Mouse (Mus musculus): ENCODE results near the gene Cmtm7. TPM values are rescaled to one million over a fixed set of nuclear protein-coding genes. Genes with fewer than 3 reads are reported as not detected.

The Cmtm7 gene
- total RNA-seq, 4 experiments from 2014 or later: 4.6 to 6.3 (median 5.3) TPM

- DNase-seq (ENCODE audit: low spot score in 2 of 2): no peak
Measured at GRCm38 (mm10) chr9:114796473-114797050, 14.9 kb upstream of the Cmtm7 start.

DNA sequence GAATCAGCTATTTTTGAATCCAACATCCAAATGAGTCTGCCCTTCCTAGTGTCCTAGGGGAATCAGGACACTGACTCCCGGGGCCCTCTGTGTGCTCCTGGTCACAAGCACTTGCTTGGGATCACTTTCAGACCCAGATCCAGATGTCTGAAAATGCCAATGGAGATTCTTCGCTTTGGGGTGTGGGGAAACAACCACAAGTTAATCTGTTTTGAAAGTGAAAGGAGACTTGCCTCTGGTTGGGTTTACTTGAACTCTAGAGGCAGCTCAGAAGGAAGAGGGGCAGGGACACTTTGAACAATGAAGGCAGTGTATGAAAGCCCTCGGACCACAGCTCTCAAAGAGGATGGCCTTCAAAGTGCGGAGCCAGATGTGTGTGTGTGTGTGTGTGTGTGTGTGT lies 12.8 kb upstream of the Cmtm7 start:
- DNase-seq (ENCODE audit: low spot score in 2 of 2): no peak

DNA sequence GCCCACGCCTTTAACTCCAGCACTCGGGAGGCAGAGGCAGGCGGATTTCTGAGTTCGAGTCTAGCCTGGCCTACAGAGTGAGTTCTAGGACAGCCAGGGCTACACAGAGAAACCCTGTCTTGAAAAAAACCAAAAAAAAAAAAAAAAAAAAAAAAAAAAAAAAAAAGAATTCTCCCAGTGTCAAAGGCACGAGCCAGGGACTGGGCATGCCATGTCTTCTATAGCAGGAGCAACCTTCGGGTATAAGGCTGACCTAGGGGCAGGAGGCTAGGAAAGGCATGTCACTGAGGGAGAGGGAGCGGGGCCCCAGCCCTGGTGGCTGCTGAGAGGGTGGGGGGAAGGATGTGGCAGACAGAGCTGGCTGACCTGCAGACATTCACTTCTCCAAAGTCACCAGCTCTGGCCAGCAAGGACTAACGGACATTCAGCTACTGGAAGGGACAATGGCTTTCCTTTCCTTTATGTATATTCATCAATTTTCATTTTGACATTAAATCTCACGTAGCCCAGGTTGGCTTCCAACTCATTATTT lies 12.2 kb upstream of the Cmtm7 start:
- DNase-seq (ENCODE audit: low spot score in 2 of 2): no peak

DNA sequence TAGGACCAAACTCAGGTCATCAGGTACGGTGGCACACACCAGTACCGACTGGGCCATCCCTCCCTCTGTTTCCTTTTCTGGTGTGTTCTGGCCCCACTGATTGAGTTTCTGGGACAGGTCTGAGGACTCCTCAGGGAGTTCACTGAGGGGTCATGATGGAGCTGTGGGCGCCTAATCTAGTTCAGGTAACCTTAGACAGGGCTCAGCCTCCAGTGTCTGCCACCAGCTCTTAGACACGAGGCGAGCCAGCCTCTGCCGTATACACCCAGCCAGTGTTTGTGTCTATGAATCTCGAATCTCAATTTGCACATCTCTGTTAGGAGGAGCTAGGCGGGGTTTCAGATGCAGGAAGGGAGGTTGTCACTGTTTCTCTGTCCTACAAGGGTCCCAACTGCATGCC lies 8.3 kb upstream of the Cmtm7 start:
- no peak for DNase-seq (ENCODE audit: low spot score in 2 of 2)

DNA sequence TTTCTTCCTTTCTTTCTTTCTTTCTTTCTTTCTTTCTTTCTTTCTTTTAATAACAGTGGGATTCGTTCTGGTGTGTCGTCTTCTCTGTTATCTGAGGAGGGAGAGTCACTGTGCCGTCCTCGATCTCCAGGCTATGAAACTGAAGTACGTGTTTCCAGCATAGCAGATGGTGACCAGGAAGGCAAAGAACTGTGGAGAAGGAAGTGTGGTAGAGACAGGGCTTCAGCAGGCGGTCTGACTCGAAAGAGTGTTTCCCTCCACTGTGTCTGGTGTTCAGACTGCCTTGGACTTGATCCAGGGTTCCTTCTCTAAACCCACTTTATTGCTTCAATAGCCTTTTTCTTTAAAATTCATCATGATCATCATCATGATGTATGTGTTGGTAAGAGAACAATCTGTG lies 7.9 kb upstream of the Cmtm7 start:
- DNase-seq (ENCODE audit: low spot score in 2 of 2): no peak

DNA sequence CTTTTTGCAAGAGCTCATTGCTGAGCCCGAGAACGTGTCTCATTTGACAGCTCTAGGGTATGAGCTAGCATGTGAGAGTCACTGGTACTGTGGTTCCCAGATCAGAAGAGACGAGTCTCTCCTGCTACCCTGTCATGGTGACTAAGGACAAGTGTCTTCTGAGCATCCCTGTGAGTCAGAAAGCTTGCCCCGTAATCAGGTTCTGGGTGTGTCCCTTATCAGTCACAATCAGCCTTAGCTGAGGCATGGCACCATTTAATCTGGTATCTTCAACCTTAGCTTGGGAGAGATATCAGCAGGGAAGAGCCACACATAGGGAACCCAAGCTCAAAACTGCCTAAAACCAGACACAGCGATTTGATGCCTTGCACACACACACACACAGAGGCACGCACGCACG lies 7.0 kb upstream of the Cmtm7 start:
- no peak for DNase-seq (ENCODE audit: low spot score in 2 of 2)

DNA sequence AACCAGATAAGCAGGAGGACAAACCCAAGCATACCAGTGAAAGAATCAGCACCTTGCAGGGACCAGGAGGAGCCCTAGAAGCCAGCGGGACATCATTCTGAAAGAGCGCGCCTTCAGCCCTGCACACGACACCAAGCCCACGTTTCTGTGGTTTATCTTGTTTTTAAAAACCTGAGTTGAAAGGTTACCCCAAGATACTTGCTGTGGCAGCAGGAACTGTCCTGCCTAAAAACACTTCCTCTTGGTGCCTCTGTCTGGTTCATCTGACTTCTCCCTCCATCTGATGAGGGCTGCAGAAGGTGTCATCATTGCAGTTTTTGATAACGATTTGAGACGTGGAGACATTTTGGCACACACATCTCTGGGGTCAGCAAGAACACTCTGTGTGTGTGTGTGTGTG lies 6.1 kb upstream of the Cmtm7 start:
- DNase-seq (ENCODE audit: low spot score in 2 of 2): no peak

- DNase-seq (ENCODE audit: low spot score in 2 of 2): no peak
Measured at GRCm38 (mm10) chr9:114787134-114787533, 5.5 kb upstream of the Cmtm7 start.

GRCm38 (mm10) chr9:114785432-114786125 lies 3.9 kb upstream of the Cmtm7 start:
- DNase-seq (ENCODE audit: low spot score in 2 of 2): no peak

- DNase-seq (ENCODE audit: low spot score in 2 of 2): peak in 1 of 2 experiments; percentile 17
Measured at GRCm38 (mm10) chr9:114780746-114781525, 720 bp downstream of the Cmtm7 start.

- DNase-seq (ENCODE audit: low spot score in 2 of 2): no peak
Measured at GRCm38 (mm10) chr9:114779984-114780745, 1.5 kb downstream of the Cmtm7 start.

- DNase-seq (ENCODE audit: low spot score in 2 of 2): no peak
Measured at GRCm38 (mm10) chr9:114778877-114779276, 2.8 kb downstream of the Cmtm7 start.

GRCm38 (mm10) chr9:114778047-114778390 lies 3.6 kb downstream of the Cmtm7 start:
- DNase-seq (ENCODE audit: low spot score in 2 of 2): no peak

- no peak for DNase-seq (ENCODE audit: low spot score in 2 of 2)
Measured at GRCm38 (mm10) chr9:114777178-114778046, 4.2 kb downstream of the Cmtm7 start.

GRCm38 (mm10) chr9:114776361-114776760 lies 5.3 kb downstream of the Cmtm7 start:
- DNase-seq (ENCODE audit: low spot score in 2 of 2): no peak

- DNase-seq (ENCODE audit: low spot score in 2 of 2): peak; percentile 25 to 63
Measured at GRCm38 (mm10) chr9:114775272-114775671, 6.4 kb downstream of the Cmtm7 start.

GRCm38 (mm10) chr9:114774629-114775028 lies 7.0 kb downstream of the Cmtm7 start:
- no peak for DNase-seq (ENCODE audit: low spot score in 2 of 2)

DNA sequence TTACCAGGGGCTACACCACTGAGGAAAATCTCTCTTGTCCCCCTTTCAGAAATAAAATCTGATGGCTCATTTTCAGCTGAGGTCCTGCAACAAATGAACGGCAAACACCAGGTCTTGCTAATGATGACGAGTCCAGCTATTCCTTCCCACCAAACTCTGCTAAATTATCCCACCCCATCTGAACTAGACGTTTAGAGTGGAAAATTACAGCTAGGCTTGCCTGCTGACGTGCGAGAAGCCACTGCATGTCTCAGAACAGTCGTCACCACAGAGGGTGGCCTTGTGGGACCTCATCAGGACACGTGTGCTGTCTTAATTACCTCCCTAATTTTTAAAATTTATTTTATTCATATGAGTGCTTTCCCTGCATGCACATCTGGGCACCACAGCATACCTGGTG lies 10.1 kb downstream of the Cmtm7 start:
- no peak for DNase-seq (ENCODE audit: low spot score in 2 of 2)

GRCm38 (mm10) chr9:114770224-114770623 lies 11.4 kb downstream of the Cmtm7 start:
- no peak for DNase-seq (ENCODE audit: low spot score in 2 of 2)

- DNase-seq (ENCODE audit: low spot score in 2 of 2): no peak
Measured at GRCm38 (mm10) chr9:114768066-114768465, 13.6 kb downstream of the Cmtm7 start.

GRCm38 (mm10) chr9:114767507-114767906 lies 14.1 kb downstream of the Cmtm7 start:
- DNase-seq (ENCODE audit: low spot score in 2 of 2): no peak
